Mouse (Mus musculus) left cerebral cortex, adult 8-10 months (tissue): ENCODE results near the gene Gtsf1l. TPM values are rescaled to one million over a fixed set of nuclear protein-coding genes. Genes with fewer than 3 reads are reported as not detected.
"Not testable (repeated sequence)": the region's sequence is repeated elsewhere in the genome, so short reads cannot be mapped to it uniquely, and the experiment has no call there.

Source experiments
- DNase-seq, 2 experiments: peaks; one replicate each; pipeline ENCODE4 v3.0.0; 2022; ENCODE audit warnings: low spot score in 2 of 2
- total RNA-seq, 4 experiments: library from RNA; stranded (reverse); gene quantifications; 2 replicates each; pipeline ENCODE4 v1.2.4; 2022

Gtsf1l gene
- total RNA-seq, 4 experiments from 2014 or later = not detected

DNA sequence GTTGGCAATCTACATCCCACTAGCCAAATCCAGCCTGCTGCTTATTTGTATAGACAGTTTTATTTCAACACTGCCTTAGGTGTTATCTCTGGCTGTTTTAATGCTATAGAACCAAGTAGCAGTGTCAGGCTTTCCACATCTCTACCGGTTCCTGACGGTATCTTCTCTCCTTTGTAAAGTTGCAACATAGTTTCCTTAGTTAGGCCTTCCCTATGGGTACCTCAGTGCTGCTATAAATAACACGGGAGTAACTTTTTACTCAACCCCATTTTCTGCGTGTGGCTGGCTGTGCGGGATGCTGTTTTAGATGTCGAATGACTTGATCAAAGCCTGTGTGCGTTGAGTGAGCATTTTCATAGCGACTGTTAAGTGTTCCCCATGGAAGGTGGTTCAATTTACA lies 1.1 kb downstream of the Gtsf1l start:
- no peak for DNase-seq

DNA sequence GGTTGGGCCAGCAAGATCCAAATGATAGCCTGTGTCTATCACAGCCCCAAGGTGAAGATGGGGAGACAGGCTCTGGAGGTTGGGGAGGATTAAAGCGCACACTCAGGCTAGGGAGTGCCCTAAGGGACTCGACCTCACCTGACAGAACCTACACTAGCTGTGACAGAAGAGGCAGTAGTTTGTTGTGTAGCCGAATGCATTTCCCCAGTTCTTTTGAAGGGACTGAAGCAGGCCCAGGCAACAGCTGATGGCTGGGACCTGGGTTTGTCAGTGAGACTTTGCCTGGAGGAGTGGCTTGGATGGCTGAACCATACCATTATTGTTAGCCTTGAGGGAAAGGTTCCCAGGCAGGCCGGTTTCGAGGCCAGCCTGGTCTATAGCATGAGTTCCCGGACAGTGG lies 2.6 kb downstream of the Gtsf1l start:
- no peak for DNase-seq

DNA sequence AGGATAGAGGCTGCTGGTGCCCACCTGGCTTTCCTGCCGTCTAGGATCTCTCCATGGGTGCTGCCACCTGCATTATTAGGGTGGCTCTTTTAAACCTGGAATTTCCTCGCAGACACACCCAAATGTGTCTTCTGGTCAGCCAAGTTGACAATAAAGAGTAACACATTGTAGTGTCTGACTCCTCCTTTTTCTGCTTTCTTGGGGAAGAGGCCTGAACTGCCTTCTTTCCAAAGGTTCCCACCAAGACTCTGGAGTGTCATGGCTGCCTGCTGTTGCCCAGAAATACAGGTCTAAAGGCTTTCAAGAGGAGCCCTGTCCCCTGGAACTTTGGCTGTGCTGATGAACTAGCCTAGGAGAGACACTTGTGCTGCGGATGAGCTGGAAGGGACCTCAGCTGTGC lies 3.1 kb downstream of the Gtsf1l start:
- no peak for DNase-seq

GRCm38 (mm10) chr2:163082591-163082990 lies 5.1 kb downstream of the Gtsf1l start:
- DNase-seq = no peak

- DNase-seq = no peak
Measured at GRCm38 (mm10) chr2:163079041-163079440, 8.6 kb downstream of the Gtsf1l start.

- no peak for DNase-seq
Measured at GRCm38 (mm10) chr2:163075234-163075633, 12.4 kb downstream of the Gtsf1l start.

- no peak for DNase-seq
Measured at GRCm38 (mm10) chr2:163074808-163075207, 12.8 kb downstream of the Gtsf1l start.

DNA sequence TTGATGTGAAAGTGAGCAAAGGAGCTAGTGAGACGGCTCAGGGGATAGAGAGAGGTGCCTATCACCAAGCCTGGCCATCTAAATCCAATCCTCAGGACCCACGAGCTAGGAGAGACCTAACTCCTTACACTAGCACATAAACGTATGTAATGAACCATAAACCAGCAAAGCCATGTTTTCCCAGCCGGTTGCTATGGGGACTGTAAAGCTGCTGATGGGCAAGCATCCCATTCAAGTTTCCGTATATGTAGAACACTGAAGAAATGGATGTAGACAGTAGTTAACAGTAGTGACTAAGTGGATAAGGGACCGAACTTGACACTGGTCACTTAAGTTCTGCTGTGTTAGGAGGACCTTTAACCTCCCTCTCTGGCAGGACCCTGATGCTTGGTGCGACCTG lies 13.6 kb downstream of the Gtsf1l start:
- DNase-seq = no peak

- no peak for DNase-seq
Measured at GRCm38 (mm10) chr2:163073023-163073757, 14.5 kb downstream of the Gtsf1l start.

- no peak for DNase-seq
Measured at GRCm38 (mm10) chr2:163071590-163071989, 16.1 kb downstream of the Gtsf1l start.

DNA sequence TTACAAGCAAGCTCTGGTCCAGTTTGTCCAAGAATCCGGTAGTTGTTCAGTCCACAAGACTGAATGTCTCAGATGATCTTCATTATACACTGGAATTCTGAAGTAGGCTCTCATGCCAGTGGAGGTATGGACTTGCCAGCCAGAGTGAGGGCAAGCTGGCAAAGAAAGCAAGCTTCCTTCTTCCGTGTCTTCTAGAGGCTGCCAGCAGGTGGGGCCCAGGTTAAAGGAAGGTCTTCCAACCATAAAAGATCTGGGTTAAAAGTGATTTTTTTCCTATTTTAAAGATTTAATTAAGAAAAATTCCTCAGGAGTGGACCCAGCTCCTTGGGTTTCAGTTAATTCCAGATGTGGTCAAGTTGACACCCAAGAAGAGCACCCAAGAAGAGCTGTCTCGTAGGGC lies 17.4 kb downstream of the Gtsf1l start:
- DNase-seq = no peak

DNA sequence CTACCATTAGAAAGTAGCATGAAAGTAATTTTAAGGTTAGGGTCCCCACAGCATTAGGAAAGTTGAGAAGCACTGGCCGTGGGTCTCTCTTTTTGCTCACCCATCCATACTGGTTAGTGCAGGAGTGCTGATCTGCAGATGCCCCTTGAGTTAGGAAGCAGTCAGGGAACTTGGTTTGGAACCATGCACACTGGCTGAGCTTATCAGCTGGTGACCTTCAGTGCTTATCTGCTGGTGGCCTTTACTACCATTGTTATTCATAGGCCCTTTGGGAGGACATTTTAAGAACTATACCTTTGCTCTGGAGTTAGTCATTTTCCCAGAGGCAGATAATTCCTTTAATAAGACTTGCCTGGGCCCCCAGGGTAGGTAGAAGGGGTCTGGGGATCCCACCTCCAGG lies 20.4 kb downstream of the Gtsf1l start:
- no peak for DNase-seq

DNA sequence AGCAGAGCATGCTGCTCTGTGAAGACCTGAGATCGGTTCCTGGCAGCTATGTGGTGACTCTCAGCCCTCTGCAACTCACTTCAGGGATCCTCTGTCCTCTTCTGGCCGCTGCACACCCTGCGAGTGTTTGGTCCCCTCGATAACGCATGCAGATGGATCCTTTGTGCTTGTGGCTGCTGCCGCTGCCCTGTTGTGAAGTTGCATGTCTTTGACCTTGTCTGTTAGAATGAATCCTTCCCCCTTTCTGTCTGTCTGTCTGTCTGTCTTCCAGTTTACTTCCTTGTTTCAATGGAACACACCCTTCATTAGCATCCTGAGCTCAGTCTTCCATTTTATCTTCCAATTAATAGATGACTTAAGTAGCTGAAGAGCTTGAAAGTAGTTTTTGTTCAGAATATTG lies 21.3 kb downstream of the Gtsf1l start:
- no peak for DNase-seq

GRCm38 (mm10) chr2:163062119-163062508 lies 25.5 kb downstream of the Gtsf1l start:
- DNase-seq = no peak

DNA sequence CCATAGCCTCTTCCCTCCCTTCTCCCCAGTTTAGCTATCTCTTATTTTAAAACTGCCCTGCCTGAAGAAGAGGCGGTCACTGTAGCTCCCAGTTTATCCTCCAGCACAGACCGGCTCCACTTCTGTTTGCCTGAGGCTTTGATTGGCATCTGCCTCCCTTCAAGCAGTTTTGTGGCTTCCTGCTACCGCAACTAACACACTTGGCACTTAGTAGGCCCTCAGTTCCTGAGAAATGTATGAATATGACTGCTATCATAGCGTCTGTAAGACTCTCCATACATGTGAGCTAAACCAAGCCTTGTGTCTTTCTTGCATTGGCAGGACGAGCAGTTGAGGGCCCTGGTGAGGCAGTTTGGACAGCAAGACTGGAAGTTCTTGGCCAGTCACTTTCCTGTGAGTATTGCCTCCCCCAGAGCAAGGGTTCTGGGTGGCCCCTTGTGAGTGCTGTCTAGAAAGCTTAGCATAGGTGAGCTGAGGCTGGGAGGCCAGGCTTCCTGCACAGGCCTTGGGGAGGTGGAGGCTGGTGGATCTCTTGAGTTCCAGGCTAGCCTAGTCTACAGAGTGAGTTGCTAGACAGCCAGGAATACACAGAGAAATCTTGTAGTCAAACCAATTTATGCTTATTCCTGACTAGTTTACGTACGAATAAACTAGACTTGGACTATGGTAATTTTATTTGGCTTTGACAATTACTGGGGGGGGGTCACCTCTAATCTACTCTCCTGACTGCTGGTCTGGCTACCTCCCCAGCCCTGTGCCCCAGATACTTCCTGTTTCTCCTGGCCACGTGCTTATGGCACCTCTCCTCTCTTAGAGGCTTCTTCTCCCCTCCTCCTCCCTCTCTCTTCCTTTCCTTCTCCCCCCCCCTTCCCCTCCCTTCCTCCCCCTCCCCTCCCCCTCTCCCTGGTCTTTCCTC lies 26.2 kb downstream of the Gtsf1l start:
- DNase-seq = no peak

DNA sequence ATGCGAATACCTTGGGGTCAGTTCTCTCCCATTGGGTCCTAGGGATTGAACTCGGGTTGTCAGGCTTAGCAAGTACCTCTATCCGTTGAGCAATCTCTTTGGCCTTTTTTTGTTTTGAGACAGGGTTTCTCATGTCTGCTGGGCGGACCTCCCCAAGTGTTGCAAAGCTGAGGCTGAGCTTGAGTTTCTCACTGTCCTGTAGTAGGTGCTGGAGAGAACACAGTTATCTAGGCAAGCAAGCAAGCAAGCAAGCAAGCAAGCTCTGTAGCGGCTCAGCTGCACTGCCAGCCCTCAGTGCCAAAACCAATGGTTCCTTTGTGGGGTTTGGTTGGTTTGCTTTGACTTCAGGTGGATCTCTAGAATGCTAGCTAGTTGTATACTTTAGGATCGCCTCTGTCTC lies 27.0 kb downstream of the Gtsf1l start:
- no peak for DNase-seq

- not testable (repeated sequence) for DNase-seq
Measured at GRCm38 (mm10) chr2:163058981-163059380, 28.7 kb downstream of the Gtsf1l start.

GRCm38 (mm10) chr2:163056584-163056983 lies 31.1 kb downstream of the Gtsf1l start:
- DNase-seq = no peak

GRCm38 (mm10) chr2:163055715-163056114 lies 31.9 kb downstream of the Gtsf1l start:
- DNase-seq = no peak

DNA sequence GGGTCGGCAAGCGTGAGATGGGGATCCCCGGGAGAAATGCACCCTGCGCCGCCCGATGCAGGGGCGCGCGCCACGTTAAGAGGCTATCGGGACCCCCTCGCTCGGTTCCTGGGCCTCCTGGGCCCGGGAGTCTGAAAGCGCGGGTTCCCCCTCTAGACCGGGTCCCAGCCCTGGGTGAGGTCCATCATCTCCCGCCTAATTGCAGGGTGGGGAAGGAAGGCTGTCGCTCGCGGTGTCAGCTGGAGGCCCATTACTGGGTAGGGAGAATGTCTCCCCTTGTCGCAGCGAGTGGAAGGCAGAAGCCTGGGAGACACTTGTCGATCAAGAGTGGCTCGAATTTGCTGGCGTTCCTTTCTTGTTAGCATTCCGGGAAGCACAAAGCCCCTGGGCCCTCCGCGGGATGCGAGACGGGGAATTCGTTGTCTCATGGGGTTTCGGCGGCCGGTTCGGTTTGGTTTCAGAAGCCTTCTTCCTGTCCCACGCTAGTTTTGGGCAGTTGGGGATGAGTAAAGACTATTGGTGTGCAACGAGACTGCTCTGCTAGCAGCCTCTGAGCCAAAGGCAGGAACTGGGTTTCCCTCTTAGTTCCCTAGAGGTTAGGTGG lies 32.7 kb downstream of the Gtsf1l start:
- no peak for DNase-seq

DNA sequence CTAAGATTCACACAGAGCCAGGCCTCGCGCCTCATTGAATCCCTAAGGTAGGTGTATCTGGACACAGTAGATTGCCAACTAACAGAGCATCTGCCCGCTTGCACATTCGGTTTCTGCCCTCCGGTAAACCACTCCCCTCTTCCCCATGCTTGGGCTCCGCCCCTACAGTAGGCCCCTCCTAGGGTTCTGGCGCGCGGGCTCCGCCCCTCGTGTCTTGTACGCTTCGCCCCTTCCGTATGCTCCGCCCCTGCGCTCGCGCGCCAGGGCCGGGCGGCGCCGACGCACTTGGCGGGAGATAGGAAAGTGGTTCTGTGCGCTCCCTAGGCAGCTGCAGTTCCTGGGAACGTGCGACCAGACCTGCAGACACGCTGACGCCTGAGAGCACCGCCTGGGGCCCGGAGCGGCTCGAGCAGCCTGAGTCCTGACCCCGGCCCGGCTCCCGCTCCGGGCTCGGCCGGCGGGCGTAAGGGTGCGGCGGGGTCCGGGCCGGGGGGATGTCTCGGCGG lies 33.3 kb downstream of the Gtsf1l start, which contains the start of gene Mybl2:
Gene Mybl2 (plus strand): TSS at position 353 of the 506 bp plus-strand sequence.
- peak; percentile 52 to 81 for DNase-seq

DNA sequence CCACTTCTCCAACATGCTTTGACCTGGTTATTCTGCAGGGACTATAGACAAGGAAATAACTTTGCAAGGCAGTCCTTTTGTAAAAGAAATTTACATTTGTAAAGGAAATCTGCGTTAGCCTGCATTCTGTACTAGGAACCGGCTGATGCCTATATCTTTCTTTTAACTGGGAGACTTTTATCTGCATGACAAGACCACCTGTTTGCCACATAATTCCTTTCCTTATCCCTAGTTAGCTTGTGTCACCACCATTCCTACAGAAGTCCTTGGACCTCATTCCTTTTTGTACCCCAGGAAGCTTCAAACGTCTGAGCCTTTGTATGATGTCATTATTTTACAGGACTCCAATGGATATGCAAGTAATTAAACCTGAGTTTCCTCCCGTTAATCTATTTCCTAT lies 34.8 kb downstream of the Gtsf1l start:
- no peak for DNase-seq
